Mouse (Mus musculus): ENCODE data around the gene Tlk1. TPM values are rescaled to one million over a fixed set of nuclear protein-coding genes. Genes with fewer than 3 reads are reported as not detected.

Tlk1 gene
- polyA plus RNA-seq, 1 experiment from 2014 or later = 27.8 TPM

DNA sequence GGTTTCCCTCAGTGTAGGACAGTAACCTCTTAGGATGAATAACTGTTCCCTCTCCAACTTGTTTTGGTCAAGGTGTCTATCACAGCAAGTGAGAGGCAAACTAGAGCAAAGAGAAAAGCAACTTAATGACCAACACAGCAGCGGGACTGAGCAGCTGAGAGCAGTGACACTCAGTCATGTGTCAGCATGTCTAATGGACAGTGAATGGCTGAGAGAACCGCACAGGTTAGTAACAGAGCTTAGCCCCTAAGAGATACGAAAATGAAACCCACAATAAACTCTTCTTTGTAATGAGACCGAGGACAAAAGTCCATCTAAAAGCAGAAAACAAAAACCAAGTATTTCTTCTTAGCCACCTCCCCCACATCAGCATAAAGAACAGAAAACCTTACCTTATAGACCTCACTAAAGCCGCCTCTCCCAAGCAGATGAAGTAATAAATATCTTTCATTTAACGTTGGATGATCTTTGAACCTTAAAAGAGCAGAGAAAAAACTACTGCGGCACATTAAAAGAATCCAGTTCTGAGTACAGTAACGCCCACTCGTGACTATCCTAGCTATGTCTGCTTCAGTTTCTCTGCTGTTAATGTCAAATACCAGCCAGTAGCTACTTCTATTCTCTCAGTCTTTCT, 101.8 kb downstream of the Tlk1 start:
- peak overlapping the region; percentile 71 for H3K27ac ChIP-seq (ENCODE audit: low read depth, low read length)
- H3K4me3 ChIP-seq (ENCODE audit: low read depth, low read length) = no peak overlapping the region
- 47% methylated on average over 9 of the region's 9 CpGs for WGBS
- H3K9ac ChIP-seq (ENCODE audit: low read depth, low read length) = no peak overlapping the region
- no peak for TF ChIP-seq CTCF (IDR thresholded peaks at IDR 0.05; ENCODE audit: low read depth)
- no peaks in the 10 kb centered on the region for H3K9me3 ChIP-seq (ENCODE audit: control insufficient read depth)
- H3K27me3 ChIP-seq (replicated peaks; ENCODE audit: control insufficient read depth, insufficient read depth, low read length) = no peaks in the 10 kb centered on the region
- peak; percentile 90 for ATAC-seq
- H3K36me3 ChIP-seq (ENCODE audit: control insufficient read depth, insufficient read depth) = peaks cover 36% of the 10 kb centered on the region
- no peaks in the 10 kb centered on the region for H3K4me1 ChIP-seq (replicated peaks; ENCODE audit: control insufficient read depth, insufficient read depth, low read length)
- H3K4me2 ChIP-seq (replicated peaks; ENCODE audit: low read depth) = peak overlapping the region; percentile 41; the same call in 1 of the 2 replicates

DNA sequence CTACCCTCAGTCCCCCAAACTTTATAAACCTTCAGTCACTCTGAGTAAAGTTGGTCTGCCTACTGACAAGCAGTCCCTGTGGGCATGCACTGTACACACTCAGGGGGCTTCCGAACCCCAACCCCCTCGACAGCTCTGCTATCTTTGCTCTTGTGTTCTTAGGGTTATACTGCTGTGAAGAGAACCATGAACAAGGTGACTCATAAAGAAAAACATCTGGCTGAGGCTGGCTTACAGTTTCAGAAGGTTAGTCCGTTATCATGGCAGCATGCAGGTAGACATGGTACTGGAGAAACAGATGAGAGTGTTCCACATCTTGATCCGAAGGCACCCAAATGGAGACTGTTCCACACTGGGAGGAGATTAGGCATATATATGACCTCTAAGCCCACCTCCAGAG, 114.7 kb downstream of the Tlk1 start:
- Histone ChIP-seq H3K4me3 (ENCODE audit: low read depth, low read length) (no peak overlapping the region), H3K27me3 (replicated peaks; ENCODE audit: control insufficient read depth, insufficient read depth, low read length) (no peaks in the 10 kb centered on the region), H3K4me2 (replicated peaks; ENCODE audit: low read depth) (no peak overlapping the region), H3K9me3 (ENCODE audit: control insufficient read depth) (no peaks in the 10 kb centered on the region), H3K27ac (ENCODE audit: low read depth, low read length) (no peak overlapping the region), H3K36me3 (ENCODE audit: control insufficient read depth, insufficient read depth) (peaks cover 50% of the 10 kb centered on the region), H3K9ac (ENCODE audit: low read depth, low read length) (no peak overlapping the region), H3K4me1 (replicated peaks; ENCODE audit: control insufficient read depth, insufficient read depth, low read length) (no peaks in the 10 kb centered on the region)
- whole genome bisulfite sequencing = 93% methylated on average over 4 of the region's 4 CpGs
- no peak for ATAC-seq
- TF ChIP-seq CTCF (IDR thresholded peaks at IDR 0.05; ENCODE audit: low read depth) = no peak

DNA sequence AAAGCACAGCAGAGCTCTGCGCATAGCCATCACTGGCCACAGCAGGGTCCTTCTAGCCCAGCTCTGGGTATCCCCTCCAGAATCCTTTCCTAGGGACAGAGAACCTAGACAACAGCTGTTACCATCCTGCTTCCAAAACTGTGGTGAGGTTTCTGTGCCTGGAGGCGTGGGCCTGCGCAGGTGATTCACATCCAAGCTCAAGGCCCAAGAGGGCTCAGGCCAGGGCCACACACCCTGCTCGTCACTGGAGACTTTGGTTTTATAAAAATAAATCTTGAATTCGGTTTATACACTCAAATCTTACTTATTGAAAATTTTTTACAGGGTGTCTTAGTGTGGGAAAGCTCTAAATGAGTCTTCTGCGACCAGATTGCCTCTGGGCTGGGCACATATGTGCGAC, 115.3 kb downstream of the Tlk1 start:
- WGBS = 98% methylated on average over 7 of the region's 7 CpGs
- Histone ChIP-seq H3K4me2 (replicated peaks; ENCODE audit: low read depth) (no peak overlapping the region), H3K9me3 (ENCODE audit: control insufficient read depth) (no peaks in the 10 kb centered on the region), H3K27ac (ENCODE audit: low read depth, low read length) (no peak overlapping the region), H3K4me1 (replicated peaks; ENCODE audit: control insufficient read depth, insufficient read depth, low read length) (no peaks in the 10 kb centered on the region), H3K27me3 (replicated peaks; ENCODE audit: control insufficient read depth, insufficient read depth, low read length) (no peaks in the 10 kb centered on the region), H3K9ac (ENCODE audit: low read depth, low read length) (no peak overlapping the region), H3K4me3 (ENCODE audit: low read depth, low read length) (no peak overlapping the region), H3K36me3 (ENCODE audit: control insufficient read depth, insufficient read depth) (peaks cover 44% of the 10 kb centered on the region)
- TF ChIP-seq CTCF (IDR thresholded peaks at IDR 0.05; ENCODE audit: low read depth) = no peak
- ATAC-seq = no peak

DNA sequence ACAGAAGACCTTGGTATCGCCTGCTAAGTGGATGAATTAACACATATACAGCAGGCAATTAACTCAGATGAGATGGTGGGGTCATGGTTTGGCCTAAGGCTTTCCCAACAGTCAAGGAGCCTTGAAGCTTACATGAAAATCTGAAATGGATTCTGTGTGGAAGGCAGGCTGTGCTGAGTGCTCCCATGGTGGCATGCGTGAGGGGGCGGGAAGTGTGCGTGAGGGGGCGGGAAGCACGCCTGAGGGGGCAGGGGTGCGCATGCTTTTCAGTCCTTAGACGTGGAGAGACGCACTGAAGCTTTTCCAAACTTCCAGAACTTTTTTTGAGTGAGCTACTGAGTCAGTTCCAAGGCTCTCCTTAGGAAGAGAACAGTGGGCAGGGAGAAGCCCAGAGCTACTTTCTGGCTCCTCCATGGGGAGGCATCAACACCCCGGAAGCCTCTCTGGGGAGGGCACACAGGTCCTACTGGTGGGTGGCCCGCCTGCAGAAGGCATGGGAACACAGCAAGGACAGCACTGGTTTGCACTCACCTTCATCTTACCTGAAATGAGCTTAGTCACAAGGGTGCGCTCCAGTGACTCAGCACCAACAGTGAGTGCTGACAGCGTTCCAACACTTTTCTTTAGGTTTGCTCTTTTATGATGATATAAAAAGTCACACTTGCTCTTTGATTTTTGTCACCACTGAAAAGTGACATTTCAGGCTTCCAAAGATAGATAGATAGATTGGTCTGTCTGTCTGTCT, 116.4 kb downstream of the Tlk1 start:
- Histone ChIP-seq H3K9me3 (ENCODE audit: control insufficient read depth) (no peaks in the 10 kb centered on the region), H3K4me1 (replicated peaks; ENCODE audit: control insufficient read depth, insufficient read depth, low read length) (no peaks in the 10 kb centered on the region), H3K4me3 (ENCODE audit: low read depth, low read length) (no peak overlapping the region), H3K27ac (ENCODE audit: low read depth, low read length) (no peak overlapping the region), H3K9ac (ENCODE audit: low read depth, low read length) (no peak overlapping the region), H3K4me2 (replicated peaks; ENCODE audit: low read depth) (no peak overlapping the region), H3K36me3 (ENCODE audit: control insufficient read depth, insufficient read depth) (peaks cover 34% of the 10 kb centered on the region), H3K27me3 (replicated peaks; ENCODE audit: control insufficient read depth, insufficient read depth, low read length) (no peaks in the 10 kb centered on the region)
- no peak for TF ChIP-seq CTCF (IDR thresholded peaks at IDR 0.05; ENCODE audit: low read depth)
- WGBS = 76% methylated on average over 13 of the region's 13 CpGs
- no peak for ATAC-seq

DNA sequence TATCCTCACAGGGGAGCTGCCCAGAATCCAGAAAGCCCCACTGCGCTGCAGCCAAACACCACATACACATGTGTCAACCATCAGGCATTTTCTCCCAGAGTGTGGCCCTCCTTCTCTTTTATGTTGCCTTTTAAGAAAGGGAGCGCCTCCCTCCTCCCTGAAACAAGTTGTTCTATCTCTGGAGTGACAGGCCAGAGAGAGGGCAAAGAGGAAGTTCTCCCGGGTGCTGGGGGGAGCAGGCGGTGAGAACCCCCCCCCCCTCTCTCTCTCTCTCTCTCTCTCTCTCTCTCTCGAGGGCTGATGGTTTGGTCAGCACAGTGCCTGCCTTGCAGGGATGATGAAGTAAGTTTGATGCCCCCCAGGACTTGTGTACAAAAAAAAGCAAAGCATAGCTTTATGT, 123.1 kb downstream of the Tlk1 start:
- no peak for TF ChIP-seq CTCF (IDR thresholded peaks at IDR 0.05; ENCODE audit: low read depth)
- no peaks in the 10 kb centered on the region for H3K27me3 ChIP-seq (replicated peaks; ENCODE audit: control insufficient read depth, insufficient read depth, low read length)

DNA sequence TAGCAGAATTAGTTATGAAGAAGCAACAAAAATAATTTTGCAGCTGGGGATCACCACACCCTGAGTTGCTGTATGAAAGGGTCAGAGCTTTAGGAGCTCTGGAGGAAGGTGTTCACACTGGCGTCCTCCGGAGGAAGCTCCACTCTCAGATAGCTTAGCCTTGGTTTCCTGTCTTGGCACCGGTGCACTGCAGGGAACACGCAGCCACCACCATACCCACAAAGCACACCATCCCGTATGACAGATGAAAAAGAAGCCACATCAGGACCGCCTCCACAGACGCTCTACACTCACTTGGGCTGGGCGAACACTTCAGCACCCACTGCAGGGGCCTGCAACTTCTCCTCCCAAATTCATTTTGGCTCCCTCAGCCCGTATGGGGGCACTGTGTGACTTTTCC, 124.0 kb downstream of the Tlk1 start:
- WGBS = 67% methylated on average over 9 of the region's 9 CpGs
- H3K27ac ChIP-seq (ENCODE audit: low read depth, low read length) = no peak overlapping the region
- no peak overlapping the region for H3K9ac ChIP-seq (ENCODE audit: low read depth, low read length)
- H3K4me1 ChIP-seq (replicated peaks; ENCODE audit: control insufficient read depth, insufficient read depth, low read length) = 0 out of 2 replicates have a peak, but pooled peaks cover 2% of the 10 kb centered on the region
- no peak for ATAC-seq
- no peaks in the 10 kb centered on the region for H3K36me3 ChIP-seq (ENCODE audit: control insufficient read depth, insufficient read depth)
- no peak for TF ChIP-seq CTCF (IDR thresholded peaks at IDR 0.05; ENCODE audit: low read depth)
- no peak overlapping the region for H3K4me3 ChIP-seq (ENCODE audit: low read depth, low read length)
- no peaks in the 10 kb centered on the region for H3K27me3 ChIP-seq (replicated peaks; ENCODE audit: control insufficient read depth, insufficient read depth, low read length)
- H3K4me2 ChIP-seq (replicated peaks; ENCODE audit: low read depth) = no peak overlapping the region
- H3K9me3 ChIP-seq (ENCODE audit: control insufficient read depth) = no peaks in the 10 kb centered on the region

More for the DNA sequence above, 123.1 kb downstream of the Tlk1 start:
- no peak overlapping the region for H3K4me3 ChIP-seq (ENCODE audit: low read depth, low read length)
- 0 out of 2 replicates have a peak, but pooled peaks cover 2% of the 10 kb centered on the region for H3K4me1 ChIP-seq (replicated peaks; ENCODE audit: control insufficient read depth, insufficient read depth, low read length)
- H3K36me3 ChIP-seq (ENCODE audit: control insufficient read depth, insufficient read depth) = no peaks in the 10 kb centered on the region
- H3K27ac ChIP-seq (ENCODE audit: low read depth, low read length) = no peak overlapping the region
- H3K4me2 ChIP-seq (replicated peaks; ENCODE audit: low read depth) = no peak overlapping the region
- H3K9me3 ChIP-seq (ENCODE audit: control insufficient read depth) = no peaks in the 10 kb centered on the region
- no peak for ATAC-seq
- H3K9ac ChIP-seq (ENCODE audit: low read depth, low read length) = no peak overlapping the region
- WGBS = 38% methylated on average over 4 of the region's 5 CpGs

All from intestine, postnatal 0 days (tissue).